8 mouse cellular contexts compared by ENCODE assay signal in genomic region chr2:29252059-29252598, GRCm38 (mm10). TPM values are rescaled to one million over a fixed set of nuclear protein-coding genes. Genes with fewer than 3 reads are reported as not detected.
DNase-seq lines count a peak whose midpoint lies in the region; ATAC-seq and TF ChIP-seq lines count a peak whose summit lies in the region.

No protein-coding gene starts in this region.

- WGBS in embryonic facial prominence, embryonic 11.5 days: under 1% methylated on average over 48 of the region's 49 CpGs
- under 1% methylated on average over 49 of the region's 49 CpGs for WGBS in heart, embryonic 14.5 days
- WGBS in macrophage (ENCODE audit: missing documents): 2% methylated on average over 46 of the region's 49 CpGs

- DNase-seq in A20 (ENCODE audit: low read depth, low spot score): peak; percentile 66
- DNase-seq in ES-E14 (ENCODE audit: low read depth, low spot score): no peak
- peak; percentile 59 for DNase-seq in embryonic facial prominence, embryonic 11.5 days (ENCODE audit: low spot score)
- DNase-seq in kidney, postnatal 25 days: peak; percentile 36 to 58
- peak; percentile 57 for DNase-seq in right cerebral cortex, postnatal 25 days

- H3K27ac ChIP-seq in ES-E14 (ENCODE audit: insufficient read depth, low read depth, low read length, poor library complexity, severe bottlenecking) (no peak overlapping the region), macrophage (no peak overlapping the region)
- no peak overlapping the region for H3K27ac ChIP-seq in embryonic facial prominence, embryonic 11.5 days (replicated peaks; ENCODE audit: low read depth, low read length)
- no peak overlapping the region for H3K27ac ChIP-seq in heart, embryonic 14.5 days (replicated peaks in 1 of 2; ENCODE audit: control insufficient read depth in 1 of 2, insufficient read depth in 1 of 2, low read depth in 2 of 2, low read length in 2 of 2)

- in situ Hi-C loops in ES-E14 (cut with MboI; ENCODE audit: low sequenced_read_pairs in 2 of 2, unreplicated experiment in 2 of 2): no loop called here

- H3K36me3 ChIP-seq in ES-E14 (ENCODE audit: control insufficient read depth, insufficient read depth, low read length, poor library complexity, severe bottlenecking) (no peaks in the 10 kb centered on the region), macrophage (ENCODE audit: inconsistent target) (no peaks in the 10 kb centered on the region)
- H3K36me3 ChIP-seq in embryonic facial prominence, embryonic 11.5 days (replicated peaks; ENCODE audit: control insufficient read depth, insufficient read depth, low read depth, low read length): no peaks in the 10 kb centered on the region
- no peaks in the 10 kb centered on the region for H3K36me3 ChIP-seq in heart, embryonic 14.5 days (ENCODE audit: control insufficient read depth, insufficient read depth, low read length)

- peak overlapping the region; percentile 39 to 62 for H3K4me3 ChIP-seq in ES-E14 (ENCODE audit: insufficient read depth in 1 of 2, low read depth in 1 of 2, low read length in 2 of 2, poor library complexity in 1 of 2, severe bottlenecking in 1 of 2)
- peak overlapping the region; percentile 52 for H3K4me3 ChIP-seq in embryonic facial prominence, embryonic 11.5 days (ENCODE audit: low read depth, low read length)
- H3K4me3 ChIP-seq in heart, embryonic 14.5 days (ENCODE audit: control insufficient read depth in 1 of 2, insufficient read depth in 1 of 2, low read depth in 1 of 2, low read length in 2 of 2): peak overlapping the region; percentile 56 to 59
- H3K4me3 ChIP-seq in macrophage (ENCODE audit: inconsistent target): peak overlapping the region; percentile 56

- H3K79me2 ChIP-seq in macrophage (ENCODE audit: inconsistent target): no peaks in the 10 kb centered on the region

- H3K9ac ChIP-seq in ES-E14 (ENCODE audit: insufficient read depth, low read depth, low read length, poor library complexity, severe bottlenecking): 0 out of 2 replicates have a peak overlapping the region, but pooled peaks have one; percentile 2
- H3K9ac ChIP-seq in embryonic facial prominence, embryonic 11.5 days (replicated peaks; ENCODE audit: low read length): peak overlapping the region; percentile 48
- H3K9ac ChIP-seq in heart, embryonic 14.5 days (ENCODE audit: low read length): peak overlapping the region; percentile 63

- H3K9me3 ChIP-seq in ES-E14 (ENCODE audit: control insufficient read depth, insufficient read depth, low read depth, low read length): no peaks in the 10 kb centered on the region
- no peaks in the 10 kb centered on the region for H3K9me3 ChIP-seq in embryonic facial prominence, embryonic 11.5 days (replicated peaks; ENCODE audit: control insufficient read depth, low read length)
- no peaks in the 10 kb centered on the region for H3K9me3 ChIP-seq in heart, embryonic 14.5 days (ENCODE audit: control insufficient read depth, low read length)

- peaks cover 49% of the 10 kb centered on the region for H3K27me3 ChIP-seq in embryonic facial prominence, embryonic 11.5 days (ENCODE audit: control insufficient read depth, insufficient read depth, low read length)
- peaks cover 100% of the 10 kb centered on the region for H3K27me3 ChIP-seq in heart, embryonic 14.5 days (ENCODE audit: control insufficient read depth, insufficient read depth, low read length)

- peak; percentile 41; the same call in 1 of the 2 replicates for ATAC-seq in embryonic facial prominence, embryonic 11.5 days (replicated peaks; ENCODE audit: insufficient number of reproducible peaks, low FRiP score, low TSS enrichment, low read depth)
- ATAC-seq in heart, embryonic 14.5 days (ENCODE audit: insufficient number of reproducible peaks, insufficient read depth, low FRiP score, low read depth): 0 out of 2 replicates have a peak, but pooled peaks have one; percentile 20
- no peak for ATAC-seq in monocyte, adult 5-6 weeks (replicated peaks; ENCODE audit: insufficient number of reproducible peaks, low FRiP score, low TSS enrichment, poor library complexity, severe bottlenecking)

- H3K4me2 ChIP-seq in embryonic facial prominence, embryonic 11.5 days (ENCODE audit: low read depth, low read length): peak overlapping the region; percentile 99
- H3K4me2 ChIP-seq in heart, embryonic 14.5 days (ENCODE audit: low read length): peak overlapping the region; percentile 92

- peaks cover 0 to 2% of the 10 kb centered on the region in 2 experiments; a peak in 1 of 4 replicates for H3K4me1 ChIP-seq in ES-E14 (ENCODE audit: control insufficient read depth in 2 of 2, insufficient read depth in 2 of 2, low read length in 2 of 2, poor library complexity in 1 of 2)
- peaks cover 17% of the 10 kb centered on the region for H3K4me1 ChIP-seq in embryonic facial prominence, embryonic 11.5 days (ENCODE audit: control insufficient read depth, insufficient read depth, low read length)
- H3K4me1 ChIP-seq in heart, embryonic 14.5 days (ENCODE audit: control insufficient read depth in 2 of 2, insufficient read depth in 2 of 2, low read length in 2 of 2): peaks cover 8 to 28% of the 10 kb centered on the region in 2 experiments; a peak in 3 of 4 replicates

TF ChIP-seq in ES-E14, 5 proteins besides CTCF, POLR2A, EP300 and RAD21:
- TF ChIP-seq ZC3H11A (IDR thresholded peaks at IDR 0.05; ENCODE audit: borderline replicate concordance, low read depth, low read length): no peak
- no peak for TF ChIP-seq MAFK (IDR thresholded peaks at IDR 0.05; ENCODE audit: insufficient read depth, low read depth, low read length)
- TF ChIP-seq ZNF384 (IDR thresholded peaks at IDR 0.05; ENCODE audit: low read depth, low read length): no peak
- no peak for TF ChIP-seq HCFC1 (IDR thresholded peaks at IDR 0.05; ENCODE audit: borderline replicate concordance, insufficient read depth, low read length)
- TF ChIP-seq CHD2 (IDR thresholded peaks at IDR 0.05; ENCODE audit: low read depth, low read length): no peak

RNA-seq across cellular contexts. Expression of gene Ntng2, which starts 0.7 kb away (rescaled TPM):
- 0.40 and 0.79 TPM in 2 replicates for total RNA-seq in ES-E14 (2012; rRNA removed)
- polyA plus RNA-seq in embryonic facial prominence, embryonic 11.5 days (2014; fragmentation: Nextera tagmentation; extraction: Ambion mirVana): 0.74 and 0.83 TPM in 2 replicates
- not detected in 2 replicates for polyA plus RNA-seq in heart, embryonic 14.5 days (2014; fragmentation: Nextera tagmentation; extraction: Ambion mirVana)
- 100 to 1,000 TPM in 5 of 26 experiments, 10 to 100 TPM in 21; 18.1 to 434 (median 56.3) TPM for total RNA-seq in macrophage (2018; cell fraction: chromatin; rRNA removed)
- 10 to 100 TPM in 13 of 26 experiments, 1 to 10 TPM in 13; 4.9 to 31.5 (median 11.2) TPM for total RNA-seq in macrophage (2018; cell fraction: cytosol; rRNA removed)
- total RNA-seq in macrophage (2018; cell fraction: nucleus; rRNA removed): 100 to 1,000 TPM in 7 of 26 experiments, 10 to 100 TPM in 19; 13.0 to 252 (median 56.2) TPM
- polyA plus RNA-seq in macrophage (2018): 1.3 to 5.1 TPM (median 2.7 TPM) in 3 replicates
- 7.1 to 27.7 TPM (median 7.5 TPM) in 3 replicates for total RNA-seq in monocyte, adult 5-6 weeks (2017)

Comparison
In these comparisons a context has a peak if more than half of its experiments do, and no peak if none do; other contexts are left out.
1. H3K9ac ChIP-seq: peak in every context shown above with its lines; median percentile 63 in heart, embryonic 14.5 days; 48 in embryonic facial prominence, embryonic 11.5 days; 2 in ES-E14.